Mouse (Mus musculus): ENCODE results near the gene Rab34.

Rab34 gene

GRCm38 (mm10) chr11:78188331-78189233 is at the start of gene Rab34:
Gene Rab34 (plus strand): TSS chr11:78188430.
- no peak for TF ChIP-seq GATA4 (IDR thresholded peaks at IDR 0.05; ENCODE audit: insufficient replicate concordance, low read length)

- TF ChIP-seq GATA4 (IDR thresholded peaks at IDR 0.05; ENCODE audit: insufficient replicate concordance, low read length), result peak; percentile 24; the same call in 1 of the 2 replicates
These were observed 47.6 kb upstream of the Rab34 start for GRCm38 (mm10) chr11:78140665-78141064.

- no peak for TF ChIP-seq GATA4 (IDR thresholded peaks at IDR 0.05; ENCODE audit: insufficient replicate concordance, low read length)
These were observed 44.7 kb upstream of the Rab34 start for GRCm38 (mm10) chr11:78143520-78143919.

GRCm38 (mm10) chr11:78146168-78146567 is 42.1 kb upstream of the Rab34 start:
- no peak for TF ChIP-seq GATA4 (IDR thresholded peaks at IDR 0.05; ENCODE audit: insufficient replicate concordance, low read length)

- TF ChIP-seq GATA4 (IDR thresholded peaks at IDR 0.05; ENCODE audit: insufficient replicate concordance, low read length), result no peak
These were observed 41.3 kb upstream of the Rab34 start for GRCm38 (mm10) chr11:78146707-78147543.

- no peak for TF ChIP-seq GATA4 (IDR thresholded peaks at IDR 0.05; ENCODE audit: insufficient replicate concordance, low read length)
These were observed 37.1 kb upstream of the Rab34 start for GRCm38 (mm10) chr11:78151161-78151560.

- TF ChIP-seq GATA4 (IDR thresholded peaks at IDR 0.05; ENCODE audit: insufficient replicate concordance, low read length), result no peak
These were observed 35.7 kb upstream of the Rab34 start for GRCm38 (mm10) chr11:78152299-78153231.

GRCm38 (mm10) chr11:78153778-78154177 is 34.5 kb upstream of the Rab34 start:
- TF ChIP-seq GATA4 (IDR thresholded peaks at IDR 0.05; ENCODE audit: insufficient replicate concordance, low read length), result no peak

- TF ChIP-seq GATA4 (IDR thresholded peaks at IDR 0.05; ENCODE audit: insufficient replicate concordance, low read length), result no peak
These were observed 32.6 kb upstream of the Rab34 start for GRCm38 (mm10) chr11:78155674-78156073.

GRCm38 (mm10) chr11:78156156-78156699 is 32.0 kb upstream of the Rab34 start:
- no peak for TF ChIP-seq GATA4 (IDR thresholded peaks at IDR 0.05; ENCODE audit: insufficient replicate concordance, low read length)

- TF ChIP-seq GATA4 (IDR thresholded peaks at IDR 0.05; ENCODE audit: insufficient replicate concordance, low read length), result no peak
These were observed 29.1 kb upstream of the Rab34 start for GRCm38 (mm10) chr11:78159096-78159495.

GRCm38 (mm10) chr11:78159557-78159956 is 28.7 kb upstream of the Rab34 start:
- no peak for TF ChIP-seq GATA4 (IDR thresholded peaks at IDR 0.05; ENCODE audit: insufficient replicate concordance, low read length)

GRCm38 (mm10) chr11:78160171-78160570 is 28.1 kb upstream of the Rab34 start:
- no peak for TF ChIP-seq GATA4 (IDR thresholded peaks at IDR 0.05; ENCODE audit: insufficient replicate concordance, low read length)

- TF ChIP-seq GATA4 (IDR thresholded peaks at IDR 0.05; ENCODE audit: insufficient replicate concordance, low read length), result no peak
These were observed 27.6 kb upstream of the Rab34 start for GRCm38 (mm10) chr11:78160675-78161074.
